Mouse (Mus musculus): ENCODE results near the gene Elovl1.

Elovl1 gene

GRCm38 (mm10) chr4:118427768-118428451, at the start of gene Elovl1:
Gene Elovl1, plus strand, starts transcription at chr4:118428093.
- DNase-seq (ENCODE audit: low spot score) = peak; percentile 95

GRCm38 (mm10) chr4:118383271-118383670, 44.6 kb upstream of the Elovl1 start:
- no peak for DNase-seq (ENCODE audit: low spot score)

GRCm38 (mm10) chr4:118387316-118387715, 40.6 kb upstream of the Elovl1 start:
- DNase-seq (ENCODE audit: low spot score) = no peak

DNA sequence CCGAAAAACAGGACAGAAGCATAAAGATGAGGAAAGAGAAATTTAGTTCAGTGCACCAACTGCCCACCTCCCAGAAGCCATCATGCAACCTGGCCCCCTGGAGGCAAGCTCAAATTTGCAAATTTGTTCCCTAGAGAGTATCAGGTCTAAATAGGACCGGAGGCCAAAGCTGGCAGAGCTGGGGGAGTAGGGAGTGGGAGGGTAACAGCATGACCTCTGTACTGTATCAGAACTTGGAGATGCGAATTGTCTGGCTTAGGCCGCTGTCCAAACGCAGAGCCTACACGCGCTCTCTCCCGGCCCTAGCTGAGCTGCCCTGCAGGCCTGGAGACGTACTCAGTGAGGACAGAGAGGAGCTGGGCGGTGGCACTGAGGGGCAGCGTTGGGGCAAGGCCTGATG, 37.7 kb upstream of the Elovl1 start:
- no peak for DNase-seq (ENCODE audit: low spot score)

DNA sequence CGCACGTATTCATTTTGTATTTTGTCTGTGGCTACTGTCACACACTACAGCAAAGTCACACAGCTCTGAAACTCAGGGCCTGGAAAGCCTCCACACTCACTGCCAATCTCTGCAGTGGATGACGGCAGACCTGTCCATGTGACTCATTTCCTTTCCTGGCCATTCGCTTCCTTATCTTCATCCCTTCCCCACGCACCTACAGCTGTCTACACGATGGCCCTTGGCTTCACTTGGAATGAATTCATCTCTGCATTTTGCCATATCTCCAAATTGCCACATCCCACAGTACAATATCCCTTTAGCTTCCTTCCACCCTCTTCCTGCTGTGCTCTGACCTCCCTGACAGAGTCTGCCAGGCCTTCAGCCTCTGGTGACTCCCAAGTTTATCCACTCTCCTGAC, 33.4 kb upstream of the Elovl1 start:
- no peak for DNase-seq (ENCODE audit: low spot score)

- no peak for DNase-seq (ENCODE audit: low spot score)
Measured at GRCm38 (mm10) chr4:118395289-118395688, 32.6 kb upstream of the Elovl1 start.

DNA sequence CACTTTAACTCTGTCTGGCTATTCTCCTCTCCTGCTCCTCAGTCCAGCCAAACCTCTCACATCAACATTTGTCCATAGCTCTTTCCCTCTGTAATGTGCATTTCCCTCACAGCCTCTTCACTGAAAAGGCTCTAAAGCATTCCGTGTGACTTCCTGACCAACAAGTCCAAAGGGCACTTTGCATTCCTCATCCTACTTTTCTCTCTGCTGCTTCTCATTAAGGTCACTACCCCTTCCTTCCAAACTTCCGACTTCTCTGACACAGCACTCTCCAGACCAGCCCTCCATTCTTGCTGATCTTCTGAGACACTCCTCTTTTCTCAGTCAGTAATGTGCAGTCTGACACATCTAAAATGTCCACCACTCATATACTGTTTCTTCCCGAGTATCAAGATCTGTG, 31.5 kb upstream of the Elovl1 start:
- peak; percentile 70 for DNase-seq (ENCODE audit: low spot score)

DNA sequence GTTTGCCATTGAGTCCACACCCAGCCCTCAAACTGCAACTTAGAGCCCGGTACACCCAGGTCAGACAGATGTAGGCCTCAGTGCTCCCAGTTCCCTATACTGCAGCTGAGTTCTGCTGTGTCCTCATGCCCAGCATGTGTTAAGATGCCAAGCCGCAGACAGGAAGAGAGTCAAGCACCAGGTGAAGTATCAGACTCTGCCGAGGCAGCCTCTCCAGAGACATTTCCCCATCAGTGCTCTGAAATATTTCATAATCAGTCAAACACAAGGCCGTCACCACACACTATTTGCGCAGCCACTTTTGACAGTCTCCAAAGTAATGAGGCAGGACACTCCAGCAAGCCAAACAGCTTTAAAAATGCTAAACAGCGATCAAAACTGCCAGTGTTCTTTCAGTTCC, 29.5 kb upstream of the Elovl1 start:
- DNase-seq (ENCODE audit: low spot score) = peak; percentile 80

- no peak for DNase-seq (ENCODE audit: low spot score)
Measured at GRCm38 (mm10) chr4:118401421-118401820, 26.5 kb upstream of the Elovl1 start.

GRCm38 (mm10) chr4:118401918-118402317, 26.0 kb upstream of the Elovl1 start:
- DNase-seq (ENCODE audit: low spot score) = no peak

DNA sequence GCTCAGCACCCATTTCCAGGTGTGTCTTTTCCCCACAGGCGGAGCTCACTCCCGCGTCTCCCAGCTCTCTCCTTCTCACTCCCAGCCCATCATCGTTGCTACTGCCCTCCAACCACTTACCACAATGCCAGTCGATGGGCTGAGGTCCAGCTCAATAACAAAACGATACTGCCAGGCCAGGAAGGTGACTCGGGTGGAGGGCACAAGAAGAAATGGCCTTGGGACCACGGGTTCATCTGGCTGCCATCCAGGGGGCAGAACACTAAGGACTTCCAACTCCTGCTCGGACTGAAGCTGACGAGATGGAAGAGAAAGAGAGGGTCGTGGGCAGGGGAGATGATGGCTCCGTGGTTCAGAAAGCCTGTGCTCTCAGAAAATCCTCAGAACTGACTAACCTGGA, 25.2 kb upstream of the Elovl1 start:
- no peak for DNase-seq (ENCODE audit: low spot score)

GRCm38 (mm10) chr4:118409142-118409900, 18.6 kb upstream of the Elovl1 start, which contains the start of the genes Szt2 and Med8:
Gene Szt2, minus strand, starts transcription at chr4:118409273.
Gene Med8, plus strand, starts transcription at chr4:118409337.
- DNase-seq (ENCODE audit: low spot score) = peak; percentile 97

GRCm38 (mm10) chr4:118410871-118411270, 17.0 kb upstream of the Elovl1 start:
- no peak for DNase-seq (ENCODE audit: low spot score)

DNA sequence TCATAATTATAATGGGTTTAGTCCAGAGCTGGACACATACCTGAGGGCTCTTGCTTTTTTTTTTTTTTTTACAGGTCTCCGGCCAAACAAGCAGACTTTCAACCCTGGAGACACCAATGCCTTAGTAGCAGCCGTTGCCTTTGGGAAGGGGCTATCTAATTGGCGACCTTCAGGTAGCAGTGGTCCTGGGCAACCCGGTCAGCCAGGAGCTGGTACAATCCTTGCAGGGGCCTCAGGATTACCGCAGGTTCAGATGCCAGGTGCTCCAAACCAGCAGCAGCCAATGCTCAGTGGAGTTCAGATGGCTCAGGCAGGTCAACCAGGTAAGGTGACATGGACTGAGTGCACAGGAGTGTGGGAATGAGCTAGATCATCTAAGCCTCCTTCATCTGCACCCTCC, 14.3 kb upstream of the Elovl1 start:
- no peak for DNase-seq (ENCODE audit: low spot score)

GRCm38 (mm10) chr4:118415779-118416178, 12.1 kb upstream of the Elovl1 start:
- no peak for DNase-seq (ENCODE audit: low spot score)

- DNase-seq (ENCODE audit: low spot score) = no peak
Measured at GRCm38 (mm10) chr4:118416329-118416728, 11.6 kb upstream of the Elovl1 start.

- DNase-seq (ENCODE audit: low spot score) = peak; percentile 52
Measured at GRCm38 (mm10) chr4:118417112-118417797, 10.6 kb upstream of the Elovl1 start.

DNA sequence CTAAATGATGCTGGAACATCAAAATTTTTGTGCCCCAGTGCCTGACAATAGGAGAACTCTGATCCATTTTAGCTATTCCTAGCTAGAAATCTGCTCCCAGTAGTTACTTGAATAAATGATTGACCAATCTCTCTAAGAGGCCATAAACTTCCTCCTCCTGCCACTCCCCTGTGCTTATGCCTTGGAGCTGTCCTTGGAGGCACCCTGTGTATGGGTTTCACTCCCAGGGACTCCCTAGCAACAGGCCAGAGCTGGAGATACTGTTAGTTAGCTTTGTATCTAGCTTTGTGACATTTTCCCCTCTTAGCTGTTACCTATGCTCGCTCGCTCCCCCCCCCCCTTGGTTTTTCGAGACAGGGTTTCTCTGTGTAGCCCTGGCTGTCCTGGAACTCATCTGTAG, 6.5 kb upstream of the Elovl1 start:
- DNase-seq (ENCODE audit: low spot score) = peak; percentile 42

GRCm38 (mm10) chr4:118424541-118425160, 3.2 kb upstream of the Elovl1 start:
- peak; percentile 41 for DNase-seq (ENCODE audit: low spot score)

DNA sequence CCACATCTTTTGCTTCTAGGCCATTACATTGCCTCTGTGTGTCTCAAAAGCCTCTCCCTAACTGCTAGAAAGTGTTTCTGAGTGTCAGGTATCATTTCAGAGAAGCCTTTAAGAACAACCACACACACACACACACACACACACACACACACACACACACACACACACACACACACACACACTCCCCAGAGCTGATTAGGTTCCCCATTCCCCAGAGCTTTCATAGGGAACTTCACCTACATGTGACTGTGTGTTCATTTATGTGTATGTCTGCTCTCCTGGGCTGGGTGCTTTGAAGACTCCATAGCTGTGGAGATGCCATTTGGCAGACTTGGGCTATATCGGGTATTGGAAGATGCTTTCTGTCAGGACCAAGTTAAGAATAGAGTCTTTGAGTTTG, 2.5 kb upstream of the Elovl1 start:
- DNase-seq (ENCODE audit: low spot score) = no peak

DNA sequence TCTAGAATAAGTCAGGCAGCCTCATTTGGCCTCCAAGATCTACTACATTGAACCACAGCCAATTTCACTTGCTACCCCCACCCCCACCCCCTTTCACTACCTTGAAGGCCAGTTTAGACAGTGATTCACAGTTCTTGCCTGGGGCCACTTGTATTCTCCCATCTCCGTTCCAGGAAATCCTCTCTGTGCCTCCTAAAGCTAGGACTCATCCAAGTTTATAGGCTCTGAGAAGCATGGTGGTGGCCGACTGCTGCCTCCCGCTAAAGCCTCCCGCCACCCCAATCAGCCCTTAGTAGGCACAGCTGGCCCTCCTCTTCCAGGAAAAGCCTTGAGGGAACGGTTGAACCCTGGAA, 502 bp upstream of the Elovl1 start:
- no peak for DNase-seq (ENCODE audit: low spot score)

- DNase-seq (ENCODE audit: low spot score) = peak; percentile 69
Measured at GRCm38 (mm10) chr4:118428531-118429214, 780 bp downstream of the Elovl1 start.

All from lung, postnatal 25 days (tissue).